Mouse (Mus musculus) testis, adult 2 months (tissue): ENCODE results near the gene Thada. TPM values are rescaled to one million over a fixed set of nuclear protein-coding genes. Genes with fewer than 3 reads are reported as not detected.

Experiments used
- H3K27ac ChIP-seq: fragments of 200-500 bp; 2 replicates; pipeline ENCODE4 v1.5.1; 2012; ENCODE audit warnings: low read depth, low read length; ENCODE audit not compliant: control insufficient read depth, insufficient read depth
- H3K27me3 ChIP-seq: fragments of 200-500 bp; 2 replicates; pipeline ENCODE4 v1.6.1; 2012; ENCODE audit warnings: mild to moderate bottlenecking, low read length, moderate library complexity; ENCODE audit not compliant: control insufficient read depth, insufficient read depth
- H3K36me3 ChIP-seq: fragments of 200-500 bp; 2 replicates; pipeline ENCODE4 v1.6.1; 2012; ENCODE audit warnings: mild to moderate bottlenecking, low read length; ENCODE audit not compliant: control insufficient read depth, insufficient read depth
- H3K4me1 ChIP-seq: fragments of 200-500 bp; 2 replicates; pipeline ENCODE4 v1.6.1; 2012; ENCODE audit warnings: low read length; ENCODE audit not compliant: control insufficient read depth, insufficient read depth
- H3K4me3 ChIP-seq: fragments of 200-500 bp; 2 replicates; pipeline ENCODE4 v1.5.1; 2012; ENCODE audit warnings: low read depth, mild to moderate bottlenecking, low read length, moderate library complexity, mixed read lengths; ENCODE audit not compliant: control insufficient read depth
- CTCF ChIP-seq: fragments of 200-500 bp; IDR thresholded peaks from 2 replicates; pipeline ENCODE4 v1.5.1; 2012; ENCODE audit warnings: low read depth, mild to moderate bottlenecking, inconsistent platforms, low read length, moderate library complexity; ENCODE audit not compliant: control insufficient read depth, insufficient read depth, insufficient replicate concordance
- POLR2A ChIP-seq: fragments of 200-500 bp; IDR thresholded peaks from 2 replicates; pipeline ENCODE4 v1.6.1; 2012; ENCODE audit warnings: low read depth, mild to moderate bottlenecking, inconsistent platforms, low read length, moderate library complexity; ENCODE audit not compliant: control insufficient read depth
- polyA plus RNA-seq: library from polyadenylated mRNA; depleted of rRNA; stranded (reverse); fragments of >200 nt; gene quantifications from 2 replicates; pipeline ENCODE4 v1.2.3, GENCODE M21; 2012

The Thada gene
- polyA plus RNA-seq, 1 experiment, result 15.8 TPM

DNA sequence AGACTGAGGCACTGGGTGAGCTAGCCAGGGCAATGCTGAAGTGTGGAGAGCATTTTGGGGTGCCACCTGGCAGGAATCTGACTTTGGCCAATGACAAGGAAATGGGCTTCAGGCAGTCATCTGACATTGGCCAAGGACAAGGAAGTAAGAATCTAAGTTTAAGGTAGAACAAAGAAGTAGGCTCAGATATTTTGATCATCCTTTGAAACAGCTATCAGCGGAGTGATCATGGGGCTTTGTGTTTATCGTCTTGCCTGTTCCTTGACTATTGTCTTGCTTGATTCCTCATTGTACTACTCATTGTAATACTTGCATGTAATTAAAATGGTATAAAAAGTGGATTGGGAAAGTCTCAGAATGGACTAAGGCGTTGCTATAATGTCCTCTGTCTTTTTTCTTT is 111.0 kb downstream of the Thada start:
- TF ChIP-seq CTCF (no peak), POLR2A (no peak)
- Histone ChIP-seq H3K36me3 (no peaks in the 10 kb centered on the region), H3K27ac (no peak overlapping the region), H3K4me3 (no peak overlapping the region), H3K27me3 (no peaks in the 10 kb centered on the region), H3K4me1 (no peaks in the 10 kb centered on the region)

DNA sequence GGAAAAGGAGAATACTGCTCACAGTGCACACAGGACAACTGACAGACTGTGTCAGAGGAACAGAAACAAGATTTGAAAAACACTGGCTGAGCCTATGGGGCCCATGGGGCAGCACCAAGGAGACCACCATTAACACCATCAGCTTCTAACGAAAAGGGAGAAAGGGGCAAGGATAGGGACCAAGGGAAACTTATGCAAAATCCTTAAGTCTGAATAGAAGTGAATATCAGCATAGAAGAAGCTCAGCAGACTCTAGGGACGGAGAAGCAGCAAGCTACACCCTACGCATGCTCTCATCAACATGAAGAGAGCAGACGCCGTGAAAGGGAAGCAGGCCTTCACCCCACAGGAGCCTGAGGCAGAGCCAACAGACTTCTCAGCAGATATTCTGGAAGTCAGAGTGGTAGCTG is 112.1 kb downstream of the Thada start:
- Histone ChIP-seq H3K27me3 (no peaks in the 10 kb centered on the region), H3K36me3 (no peaks in the 10 kb centered on the region), H3K27ac (no peak overlapping the region), H3K4me3 (no peak overlapping the region), H3K4me1 (no peaks in the 10 kb centered on the region)
- TF ChIP-seq CTCF, result no peak
- TF ChIP-seq POLR2A, result no peak

DNA sequence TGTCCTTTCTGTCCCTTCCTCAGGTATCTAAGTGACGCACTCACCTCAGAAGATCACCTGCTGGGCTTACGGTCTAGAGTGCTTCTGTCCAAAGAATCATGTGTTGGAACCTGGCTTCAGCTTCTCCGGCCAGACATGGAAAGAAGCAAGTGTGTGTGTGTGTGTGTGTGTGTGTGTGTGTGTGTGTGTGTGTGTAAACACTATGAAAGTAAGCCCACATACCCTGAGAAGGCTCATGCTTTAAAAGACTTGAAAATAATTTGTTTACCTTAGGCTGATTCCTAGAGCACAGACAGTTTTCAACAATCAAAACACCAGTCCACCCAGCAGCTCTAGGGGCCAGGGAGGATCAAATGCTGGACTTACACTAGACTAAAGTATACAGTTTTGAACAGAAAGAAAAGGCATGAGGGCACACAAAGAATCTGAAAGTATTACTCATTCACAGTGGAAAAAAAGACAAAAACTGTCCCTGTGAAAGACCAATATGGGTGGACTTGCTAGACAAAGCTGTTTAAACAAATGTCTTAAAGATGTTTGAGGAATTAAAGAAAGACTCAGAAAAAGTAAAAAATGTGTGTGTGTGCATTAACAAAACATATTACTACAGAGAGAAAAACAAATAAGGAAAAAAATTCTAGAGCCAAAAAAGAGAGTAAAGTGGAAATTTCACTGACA is 112.6 kb downstream of the Thada start:
- H3K27me3 ChIP-seq, result no peaks in the 10 kb centered on the region
- H3K36me3 ChIP-seq, result no peaks in the 10 kb centered on the region
- no peaks in the 10 kb centered on the region for H3K4me1 ChIP-seq
- H3K4me3 ChIP-seq, result no peak overlapping the region
- H3K27ac ChIP-seq, result peak overlapping the region; percentile 54; the same call in 1 of the 2 replicates
- TF ChIP-seq CTCF (no peak), POLR2A (no peak)

DNA sequence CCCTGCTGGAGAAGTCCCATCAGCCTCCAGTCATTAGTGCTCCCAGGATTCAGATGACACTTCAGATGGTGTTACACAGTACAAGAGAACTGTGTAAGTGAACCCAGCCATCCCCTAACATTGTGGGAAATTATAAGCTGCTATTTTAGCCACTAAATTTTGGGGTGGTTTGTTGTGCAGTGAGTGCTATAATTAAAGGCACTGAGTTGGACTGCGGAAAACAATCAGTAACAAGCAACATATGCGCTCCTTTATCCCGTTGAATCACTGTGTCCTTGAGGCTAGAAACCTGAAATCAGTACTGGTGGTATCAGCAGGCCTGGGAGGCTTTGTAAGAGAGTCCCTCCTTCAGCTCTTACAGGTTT is 113.2 kb downstream of the Thada start:
- H3K4me3 ChIP-seq, result no peak overlapping the region
- TF ChIP-seq CTCF, result no peak
- no peak for TF ChIP-seq POLR2A
- H3K36me3 ChIP-seq, result no peaks in the 10 kb centered on the region
- no peaks in the 10 kb centered on the region for H3K4me1 ChIP-seq
- H3K27me3 ChIP-seq, result no peaks in the 10 kb centered on the region
- H3K27ac ChIP-seq, result no peak overlapping the region

DNA sequence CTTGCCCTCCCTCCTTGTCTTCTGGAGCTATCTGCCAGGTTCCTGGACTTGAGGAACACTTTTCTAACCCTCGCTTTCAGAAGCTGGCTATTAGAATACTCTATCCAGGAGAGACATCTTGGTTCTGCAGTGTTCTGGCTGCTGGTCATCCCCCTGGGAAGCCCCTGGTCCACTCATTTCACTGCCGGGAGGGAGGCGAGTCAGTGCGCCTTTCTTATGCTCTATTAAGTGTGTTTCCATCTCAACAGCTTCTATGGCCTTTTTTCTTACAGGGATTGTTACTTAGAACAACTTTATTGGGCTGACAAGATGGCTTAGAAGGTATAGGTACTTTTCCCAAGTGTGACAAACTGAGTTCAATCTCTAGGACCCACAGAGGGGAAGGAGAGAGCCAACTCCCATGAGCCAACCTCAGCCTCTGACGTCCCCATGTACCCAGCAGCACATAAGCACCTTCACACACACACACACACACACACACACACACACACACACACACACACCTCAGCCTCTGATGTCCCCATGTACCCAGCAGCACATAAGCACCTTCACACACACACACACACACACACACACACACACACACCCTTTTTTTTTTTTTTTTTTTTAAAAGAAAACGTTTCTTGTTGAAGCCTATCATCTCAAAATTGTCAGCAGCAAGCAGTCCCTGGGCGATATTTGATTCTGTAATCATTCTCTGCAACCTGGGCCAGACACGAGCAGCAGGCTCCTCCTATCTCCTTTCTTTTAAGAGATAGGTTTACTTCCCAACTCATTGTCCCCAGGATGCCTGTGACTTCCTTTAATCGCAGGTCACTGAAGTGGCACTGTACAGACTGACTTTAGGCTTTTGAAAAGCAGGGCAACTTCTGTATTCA is 113.9 kb downstream of the Thada start:
- Histone ChIP-seq H3K4me3 (no peak overlapping the region), H3K27ac (no peak overlapping the region), H3K27me3 (no peaks in the 10 kb centered on the region), H3K4me1 (no peaks in the 10 kb centered on the region), H3K36me3 (no peaks in the 10 kb centered on the region)
- TF ChIP-seq CTCF, result no peak
- no peak for TF ChIP-seq POLR2A

DNA sequence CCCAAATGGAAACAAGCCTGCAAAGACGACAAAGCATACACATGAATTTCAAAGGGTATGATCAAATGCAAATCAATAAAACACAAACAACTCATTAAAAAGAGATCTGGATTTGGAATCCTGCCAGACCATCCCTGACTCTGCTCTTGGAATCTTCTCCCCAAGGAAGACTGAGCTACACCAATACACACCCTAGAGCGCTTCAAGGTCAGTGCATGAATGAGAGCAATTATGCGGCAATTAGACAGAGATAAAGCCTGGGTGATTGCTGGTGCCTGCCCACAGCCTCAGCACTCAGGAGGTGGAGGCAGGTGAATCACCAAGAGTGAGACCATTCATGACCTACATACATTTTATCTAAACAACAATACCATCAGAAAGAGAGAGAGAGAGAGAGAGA is 114.7 kb downstream of the Thada start:
- Histone ChIP-seq H3K4me3 (no peak overlapping the region), H3K36me3 (no peaks in the 10 kb centered on the region), H3K27me3 (no peaks in the 10 kb centered on the region), H3K27ac (no peak overlapping the region; the same call in 1 of the 2 replicates), H3K4me1 (no peaks in the 10 kb centered on the region)
- TF ChIP-seq CTCF (no peak), POLR2A (no peak)

DNA sequence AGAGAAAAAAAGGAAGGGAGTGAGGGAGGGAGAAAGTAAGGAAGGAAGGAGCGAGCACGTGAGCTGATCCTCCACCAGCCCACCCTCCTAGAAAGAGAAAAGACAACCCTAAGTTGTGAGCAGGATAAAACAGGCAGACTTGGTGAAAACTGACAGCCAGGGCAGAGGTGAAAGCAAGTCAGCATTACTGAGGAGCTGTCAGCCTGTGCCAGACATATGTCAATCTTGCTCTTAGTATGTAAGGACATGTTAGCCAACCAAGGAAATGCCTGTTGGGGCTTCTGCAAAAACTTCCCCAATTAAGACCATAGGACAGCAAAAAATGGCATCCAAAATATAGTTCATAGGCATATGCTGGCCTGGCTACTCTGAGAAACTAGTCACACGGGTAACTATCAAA is 117.1 kb downstream of the Thada start:
- Histone ChIP-seq H3K27ac (no peak overlapping the region), H3K27me3 (no peaks in the 10 kb centered on the region), H3K4me1 (no peaks in the 10 kb centered on the region), H3K4me3 (no peak overlapping the region), H3K36me3 (no peaks in the 10 kb centered on the region)
- no peak for TF ChIP-seq CTCF
- no peak for TF ChIP-seq POLR2A
